8 mouse cellular contexts compared by ENCODE assay signal in the genomic region with DNA sequence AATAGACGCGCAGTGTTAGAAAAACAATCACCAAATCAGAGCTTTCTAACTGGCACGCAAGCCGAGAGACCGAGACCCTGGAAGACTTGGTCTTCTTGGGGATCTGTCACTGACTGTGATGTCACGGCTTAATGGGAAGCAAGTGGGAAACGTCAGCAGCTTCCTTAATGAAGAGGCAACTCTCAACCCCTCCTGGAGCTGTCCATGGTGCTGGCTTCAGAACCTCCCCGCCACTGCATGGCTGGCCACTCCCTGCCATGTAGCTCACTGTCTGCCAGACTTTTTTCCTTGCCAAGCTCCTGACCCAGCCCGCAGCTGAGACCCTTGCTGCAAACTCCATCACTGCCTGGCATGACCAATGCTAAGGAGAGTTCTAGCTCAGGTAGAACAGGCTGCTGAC.
DNase-seq lines count a peak whose midpoint lies in the region.

No protein-coding gene starts in this region.

- DNase-seq in heart, adult 18-20 months: peak; percentile 14 to 54
- no peak for DNase-seq in heart, adult 11 months
- peak; percentile 46 for DNase-seq in right cerebral cortex, postnatal 4 days
- no peak for DNase-seq in right cerebral cortex, adult 18-20 months
- peak; percentile 78 for DNase-seq in forelimb bud, embryonic 11.5 days (ENCODE audit: low read depth, low spot score)
- peak; percentile 78 for DNase-seq in retina, embryonic 14.5 days (ENCODE audit: low spot score)
- no peak for DNase-seq in T-cell, adult 2 months (ENCODE audit: low spot score)
- no peak for DNase-seq in left cerebral cortex, adult 8-10 months (ENCODE audit: low spot score in 2 of 2)

Comparison
In these comparisons a context has a peak if more than half of its experiments do, and no peak if none do; other contexts are left out.
1. DNase-seq: peak in heart, adult 18-20 months (2 of 2), right cerebral cortex, postnatal 4 days (single experiment), forelimb bud, embryonic 11.5 days (single experiment) and retina, embryonic 14.5 days (single experiment); none in heart, adult 11 months (single experiment), right cerebral cortex, adult 18-20 months (single experiment), T-cell, adult 2 months (single experiment) and left cerebral cortex, adult 8-10 months (0 of 2).